Mouse (Mus musculus) thymus, postnatal 10 days (tissue): Measurements from ENCODE around the gene Psme2b.
"Not testable (repeated sequence)": the region's sequence is repeated elsewhere in the genome, so short reads cannot be mapped to it uniquely, and the experiment has no call there.

ENCODE experiments used
- DNase-seq, 2 experiments: peaks; one replicate each; pipeline ENCODE4 v3.0.0; 2021; ENCODE audit warnings: low spot score in 2 of 2

Psme2b gene

DNA sequence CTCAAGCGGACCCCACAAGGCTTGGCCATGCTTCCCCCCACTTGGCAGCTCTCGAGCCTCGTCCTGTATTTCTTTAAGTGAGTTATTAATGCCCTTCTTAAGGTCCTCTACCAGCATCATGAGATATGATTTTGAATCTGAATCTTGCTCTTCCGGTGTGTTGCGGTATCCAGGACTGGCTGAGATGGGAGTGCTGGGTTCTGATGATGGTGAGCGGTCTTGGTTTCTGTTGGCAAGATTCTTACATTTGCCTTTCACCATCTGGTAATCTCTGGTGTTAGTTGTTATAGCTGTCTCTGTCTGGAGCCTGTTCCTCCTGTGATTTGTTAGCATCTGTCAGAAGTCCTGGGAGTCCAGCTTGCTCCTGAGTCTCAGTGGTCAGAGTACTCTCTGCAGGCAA lies at the start of gene Psme2b:
Psme2b (minus strand) TSS at position 101 of the 400 bp plus-strand sequence.
- DNase-seq: not testable (repeated sequence)

DNA sequence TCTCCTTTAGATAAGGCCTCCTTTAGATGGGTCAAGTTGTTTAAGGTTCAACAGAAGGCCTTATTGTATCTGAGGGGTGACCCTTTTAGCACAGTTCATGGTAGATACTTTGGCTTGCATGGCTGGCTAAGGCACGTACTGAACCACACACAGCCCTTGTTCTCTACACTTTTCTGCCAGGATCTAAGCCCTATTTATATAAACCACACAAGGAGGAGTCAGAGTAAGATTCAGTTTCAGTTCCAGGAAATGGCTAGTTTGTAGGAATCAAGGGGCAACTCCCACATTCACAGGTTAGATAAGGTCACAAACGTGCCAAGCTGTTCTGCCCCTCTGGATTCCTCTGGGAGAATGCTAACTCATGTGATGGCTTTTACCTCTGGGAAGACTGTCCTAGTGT lies 48.0 kb upstream of the Psme2b start, which contains the start of gene Tgtp1:
Tgtp1 (minus strand) TSS at position 155 of the 400 bp plus-strand sequence.
- DNase-seq: not testable (repeated sequence)

DNA sequence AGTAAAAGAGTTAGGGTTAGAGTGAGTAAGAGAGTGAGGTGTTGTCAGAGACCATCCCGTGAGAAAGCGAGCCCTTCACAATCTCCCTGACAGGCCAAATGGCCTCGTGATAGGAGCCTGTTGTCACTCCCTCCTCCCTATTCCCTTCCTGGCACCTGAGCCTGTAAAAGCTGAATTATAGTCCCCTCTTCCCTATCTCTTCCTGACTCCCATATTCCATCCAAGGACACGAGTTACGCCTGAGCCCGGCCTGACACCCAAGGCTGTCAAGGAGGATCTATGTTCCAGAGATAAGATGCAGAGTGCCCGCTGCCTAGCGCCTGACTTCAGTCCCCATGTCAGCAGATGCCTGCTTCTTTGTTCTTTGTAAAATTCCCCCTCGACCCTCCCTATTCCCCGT lies 47.3 kb upstream of the Psme2b start:
- DNase-seq: not testable (repeated sequence)

DNA sequence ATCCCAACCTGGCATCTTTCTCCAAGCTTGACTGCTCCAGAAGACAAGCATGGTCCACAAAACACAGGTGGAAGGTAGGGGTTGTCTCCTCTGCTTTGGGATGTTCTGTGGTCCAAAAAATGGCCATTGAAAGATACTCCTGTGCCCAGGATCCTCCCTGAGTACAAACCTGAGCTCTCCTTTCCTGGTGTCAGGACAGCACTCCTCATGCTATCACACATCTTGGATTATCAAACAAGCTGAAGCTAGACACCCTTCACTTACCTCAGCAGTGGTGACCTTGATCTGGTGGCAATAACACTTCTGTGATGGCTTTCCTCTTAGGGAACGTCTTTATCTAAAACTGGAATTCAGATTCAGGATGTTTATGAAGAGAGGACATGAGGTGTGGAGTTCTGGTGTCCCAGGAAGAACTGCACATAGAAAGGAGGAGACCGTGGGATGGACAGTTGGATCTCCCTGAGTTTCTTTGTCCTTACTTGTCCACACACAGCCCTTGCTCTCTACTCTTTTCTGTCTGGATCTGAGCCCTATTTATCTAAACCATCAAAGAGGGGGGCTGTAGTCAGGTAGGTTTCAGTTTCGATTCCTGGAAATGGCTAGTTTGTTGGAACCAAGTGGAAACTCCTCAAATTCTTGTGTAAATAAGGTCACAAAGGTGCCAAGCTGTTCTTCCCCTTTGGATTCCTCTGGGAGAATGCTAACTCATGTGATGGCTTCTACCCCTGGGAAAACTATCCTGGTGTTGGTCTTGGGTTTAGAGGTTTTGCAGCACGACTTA lies 45.9 kb upstream of the Psme2b start, which contains the start of gene Gm12185:
Gm12185 (minus strand) TSS at position 487 of the 781 bp plus-strand sequence.
- not testable (repeated sequence) for DNase-seq

DNA sequence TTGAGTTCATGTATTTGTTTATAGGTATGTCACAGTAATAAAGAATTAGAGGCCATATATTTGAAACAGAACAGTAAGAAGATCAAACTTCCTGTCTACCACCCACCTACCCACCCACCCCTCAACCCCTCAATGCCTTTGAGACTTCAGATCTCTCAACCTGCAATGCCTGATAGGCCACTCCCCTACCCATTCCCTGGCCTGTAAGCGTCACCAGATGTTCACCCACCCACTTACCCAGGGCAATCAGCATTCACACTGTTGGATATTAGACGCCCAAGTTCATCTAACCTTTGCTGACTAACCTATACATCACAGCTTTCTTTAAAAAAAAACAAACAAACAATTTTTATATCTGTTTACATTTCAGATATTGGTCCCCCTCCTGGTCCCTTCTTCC lies 44.0 kb upstream of the Psme2b start:
- not testable (repeated sequence) for DNase-seq

DNA sequence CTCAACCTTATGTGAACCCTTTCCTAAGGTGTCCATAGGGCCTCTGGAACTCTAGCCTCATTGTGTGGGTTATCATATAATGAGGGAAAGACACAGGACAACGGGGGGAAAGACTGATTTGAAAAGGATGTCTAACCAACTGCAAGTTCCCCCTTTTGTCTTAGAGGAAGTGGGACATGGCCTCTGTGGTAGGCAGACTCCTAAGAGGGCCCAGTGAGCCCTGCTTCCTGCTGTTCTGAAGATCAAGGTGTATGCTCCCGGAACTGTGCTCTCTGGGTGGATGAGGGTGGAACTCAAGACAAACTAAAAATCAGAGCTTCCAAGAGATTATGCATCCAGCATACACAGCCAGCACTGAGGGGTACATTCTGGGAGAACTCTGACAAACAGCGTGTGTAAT lies 42.2 kb upstream of the Psme2b start:
- not testable (repeated sequence) for DNase-seq

DNA sequence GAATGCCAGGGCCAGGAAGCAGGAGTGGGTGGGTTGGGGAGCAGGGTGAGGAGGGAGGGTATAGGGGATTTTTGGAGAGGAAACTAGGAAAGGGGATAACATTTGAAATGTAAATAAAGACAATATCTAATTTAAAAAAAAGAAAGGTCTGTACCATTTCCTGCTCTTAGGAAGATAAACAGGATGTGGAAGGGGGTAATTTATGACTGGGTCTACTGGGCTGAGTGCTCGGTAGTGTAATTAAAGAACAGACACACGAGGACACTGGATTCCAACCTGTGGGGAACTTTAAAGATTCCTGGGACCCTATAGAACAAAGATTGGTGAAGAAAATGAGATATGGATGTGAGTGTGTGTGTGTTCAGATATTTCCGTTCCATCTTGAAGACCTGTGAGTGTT lies 36.9 kb upstream of the Psme2b start:
- not testable (repeated sequence) for DNase-seq

DNA sequence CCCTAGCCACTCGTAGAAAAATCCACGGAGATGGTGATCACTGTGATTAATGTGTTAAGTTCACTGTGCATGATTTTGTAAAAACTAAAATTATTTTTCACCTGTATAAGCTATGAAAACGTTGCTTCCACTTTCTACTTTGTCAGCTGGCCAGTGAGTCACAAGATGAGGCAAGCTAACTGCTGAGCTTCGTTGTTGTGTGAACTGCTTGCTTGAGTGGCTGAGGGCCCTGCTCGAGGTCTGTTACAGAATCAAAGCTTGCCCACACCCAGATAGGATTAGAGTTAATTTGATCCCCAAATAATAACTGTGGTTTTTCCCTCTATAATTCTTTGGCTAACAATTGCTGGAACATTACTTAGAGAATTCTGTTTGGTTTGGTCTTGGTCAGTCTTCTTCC lies 34.1 kb upstream of the Psme2b start:
- not testable (repeated sequence) for DNase-seq

DNA sequence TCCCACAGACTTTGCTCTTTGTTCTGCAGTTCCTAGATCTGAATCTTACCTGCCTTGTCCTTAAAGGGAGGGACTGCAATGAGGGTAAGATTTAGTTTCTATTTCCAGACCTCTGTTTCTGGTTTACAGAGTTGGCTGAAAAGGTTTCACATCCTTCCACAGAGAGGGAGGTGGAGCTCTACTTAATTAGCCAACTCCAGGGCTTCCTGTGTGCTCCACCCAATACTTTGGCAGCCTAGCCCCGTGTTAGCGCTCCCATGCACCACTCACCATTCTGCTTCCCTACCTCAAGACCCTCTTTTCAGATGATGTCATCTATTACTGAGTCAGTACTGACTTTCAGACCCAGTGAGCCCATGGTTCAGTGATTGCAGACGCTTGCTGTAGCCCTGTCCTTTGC lies 33.3 kb upstream of the Psme2b start, which contains the start of gene 9930111J21Rik1:
9930111J21Rik1 (minus strand) TSS at position 148 of the 400 bp plus-strand sequence.
- DNase-seq: not testable (repeated sequence)

DNA sequence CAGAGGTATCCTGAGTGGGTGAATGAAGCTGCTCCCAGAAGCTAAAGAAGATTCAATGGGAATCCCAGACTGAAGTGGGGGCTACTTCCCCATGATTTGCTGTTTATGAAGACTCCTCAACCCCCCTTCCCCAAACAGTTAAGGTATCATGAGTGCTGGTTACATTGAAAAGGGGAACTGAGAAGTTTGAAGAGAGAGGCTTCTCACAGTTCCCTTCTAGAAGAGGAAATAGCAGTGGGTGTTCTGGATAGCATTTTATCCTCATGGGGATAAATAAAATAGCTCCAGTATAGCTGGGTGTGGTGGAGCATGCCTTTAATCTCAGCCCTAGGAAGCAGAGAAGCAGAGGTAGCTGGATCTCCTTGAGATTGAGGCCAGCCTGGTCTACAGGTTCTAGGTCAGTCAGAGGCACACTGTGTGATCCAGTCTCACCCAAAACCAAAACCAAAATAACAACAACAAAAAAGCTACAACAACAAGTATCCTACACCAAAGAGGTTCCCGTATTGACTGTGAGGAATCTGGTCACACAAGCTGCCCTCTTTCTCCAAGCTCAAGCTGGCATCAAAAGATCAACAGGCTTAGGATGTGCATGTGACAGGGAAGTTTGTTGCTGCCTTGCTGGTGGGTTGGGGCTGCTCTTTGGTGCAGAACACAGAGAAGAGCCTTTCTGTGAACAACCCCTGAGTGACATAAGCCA lies 32.4 kb upstream of the Psme2b start, which contains the start of gene Olfr56:
Olfr56 (plus strand) TSS at position 650 of the 700 bp plus-strand sequence.
- not testable (repeated sequence) for DNase-seq

DNA sequence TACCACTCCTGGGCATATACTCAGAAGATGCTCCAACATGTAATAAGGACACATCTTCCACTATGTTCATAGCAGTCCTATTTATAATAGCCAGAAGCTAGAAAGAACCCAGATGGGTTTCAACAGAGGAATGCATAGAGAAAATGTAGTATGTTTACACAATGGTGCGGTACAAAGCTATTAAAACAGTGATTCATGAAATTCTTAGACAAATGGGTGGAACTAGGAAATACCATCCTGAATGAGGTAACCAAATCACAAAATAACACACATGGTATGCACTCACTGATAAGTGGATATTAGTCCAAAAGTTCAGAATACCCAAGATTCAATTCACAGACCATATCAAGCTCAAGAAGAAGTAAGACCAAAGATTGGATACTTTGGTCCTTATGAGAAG lies 28.7 kb upstream of the Psme2b start:
- DNase-seq: not testable (repeated sequence)

DNA sequence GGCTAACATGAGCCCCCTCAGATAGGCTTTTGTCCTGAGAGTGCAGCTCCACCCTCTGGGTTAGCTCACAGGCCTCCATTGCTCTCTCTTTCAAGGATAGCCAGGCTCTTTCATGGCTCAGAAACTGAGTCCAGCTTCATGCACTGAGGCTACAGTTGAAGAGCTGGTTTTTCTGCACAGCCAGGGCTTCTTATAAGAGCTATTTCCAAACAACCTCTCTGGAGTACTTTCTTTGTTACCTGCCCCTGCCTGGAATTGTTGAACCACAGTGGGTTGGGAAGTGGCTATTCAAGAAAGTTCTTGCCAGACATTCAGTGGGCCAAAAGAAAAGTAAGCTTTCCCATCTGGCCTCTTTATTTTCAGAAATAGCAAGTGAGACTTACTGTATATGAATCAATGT lies 6.7 kb downstream of the Psme2b start:
- DNase-seq: not testable (repeated sequence)

DNA sequence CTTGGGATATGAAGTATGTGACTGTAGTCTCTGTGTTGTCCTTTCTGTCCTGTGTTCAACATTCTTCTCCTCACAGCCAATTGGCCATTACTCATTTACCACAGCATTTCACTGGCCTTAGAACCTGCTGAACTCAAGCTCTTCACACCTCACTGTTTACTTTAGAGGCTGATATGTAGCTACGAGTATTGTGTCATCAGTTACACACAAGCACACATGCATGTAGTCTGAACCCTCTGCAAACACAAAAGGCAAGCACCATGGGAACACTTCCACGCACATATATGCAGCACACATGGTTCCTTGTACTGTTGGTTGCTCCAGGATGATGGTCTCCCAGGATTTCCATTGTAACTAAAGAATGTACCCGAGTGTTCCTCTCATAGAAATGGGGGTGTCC lies 10.7 kb downstream of the Psme2b start:
- not testable (repeated sequence) for DNase-seq

DNA sequence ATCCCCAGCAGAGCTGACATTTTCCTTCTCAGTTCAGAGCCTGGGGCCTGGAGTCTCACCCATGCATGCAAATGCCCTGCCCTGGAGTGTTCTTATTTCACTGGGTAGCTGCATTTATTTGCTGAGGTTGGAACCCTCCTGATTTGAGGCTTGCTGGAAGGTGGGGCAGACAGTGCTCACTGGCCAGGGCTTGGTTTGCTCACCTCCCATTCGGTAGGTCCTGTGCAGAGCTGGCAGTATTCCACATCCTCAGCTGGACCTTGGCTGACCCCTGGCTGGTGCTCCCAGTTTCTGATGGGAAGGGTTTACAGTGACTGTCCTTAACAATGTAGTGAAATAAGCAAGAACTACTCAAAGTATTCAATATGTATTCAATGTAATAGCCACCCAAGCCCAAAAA lies 12.1 kb downstream of the Psme2b start:
- DNase-seq: not testable (repeated sequence)

DNA sequence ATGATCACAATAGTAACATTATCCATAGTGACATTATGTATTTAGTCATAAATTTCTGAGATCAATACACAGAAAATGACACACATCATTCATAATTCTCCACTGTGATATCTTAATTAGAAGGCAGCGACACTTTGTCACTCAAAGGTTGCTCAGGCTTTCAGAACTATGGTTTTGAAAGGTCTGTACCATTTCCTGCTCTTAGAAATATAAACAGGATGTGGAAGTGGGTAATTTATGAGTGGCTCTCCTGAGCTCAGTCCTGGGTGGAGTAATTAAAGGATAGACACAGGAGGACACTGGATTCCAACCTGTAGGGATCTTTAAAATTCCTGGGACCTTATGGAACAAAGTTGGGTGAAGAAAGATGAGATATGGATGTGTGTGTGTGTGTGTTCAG lies 12.6 kb downstream of the Psme2b start:
- DNase-seq: not testable (repeated sequence)

DNA sequence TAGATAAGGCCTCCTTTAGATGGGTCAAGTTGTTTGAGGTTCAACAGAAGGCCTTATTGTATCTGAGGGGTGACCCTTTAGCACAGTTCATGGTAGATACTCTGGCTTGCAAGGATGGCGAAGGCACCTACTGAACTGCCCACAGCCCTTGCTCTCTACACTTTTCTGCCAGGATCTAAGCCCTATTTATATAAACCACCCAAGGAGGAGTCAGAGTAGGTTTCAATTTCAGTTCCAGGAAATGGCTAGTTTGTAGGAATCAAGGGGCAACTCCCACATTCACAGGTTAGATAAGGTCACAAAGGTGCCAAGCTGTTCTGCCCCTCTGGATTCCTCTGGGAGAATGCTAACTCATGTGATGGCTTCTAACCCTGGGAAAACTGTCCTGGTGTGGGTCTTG lies 17.9 kb downstream of the Psme2b start:
- DNase-seq: not testable (repeated sequence)

DNA sequence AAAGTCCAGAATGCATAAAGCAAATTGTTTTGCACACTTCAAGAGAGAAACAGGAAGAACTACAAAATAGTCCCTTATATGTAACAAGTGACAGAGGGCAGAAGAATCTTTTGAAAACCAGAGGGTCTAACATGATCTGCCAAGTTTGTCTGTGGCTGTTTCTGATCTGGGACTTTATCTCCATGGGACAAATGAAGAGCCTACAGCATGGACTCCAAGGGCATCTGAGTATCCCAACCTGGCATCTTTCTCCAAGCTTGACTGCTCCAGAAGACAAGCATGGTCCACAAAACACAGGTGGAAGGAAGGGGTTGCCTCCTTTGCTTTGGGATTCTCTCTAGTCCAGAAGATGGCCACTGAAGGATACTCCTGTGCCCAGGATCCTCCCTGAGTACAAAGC lies 19.6 kb downstream of the Psme2b start:
- DNase-seq: not testable (repeated sequence)

DNA sequence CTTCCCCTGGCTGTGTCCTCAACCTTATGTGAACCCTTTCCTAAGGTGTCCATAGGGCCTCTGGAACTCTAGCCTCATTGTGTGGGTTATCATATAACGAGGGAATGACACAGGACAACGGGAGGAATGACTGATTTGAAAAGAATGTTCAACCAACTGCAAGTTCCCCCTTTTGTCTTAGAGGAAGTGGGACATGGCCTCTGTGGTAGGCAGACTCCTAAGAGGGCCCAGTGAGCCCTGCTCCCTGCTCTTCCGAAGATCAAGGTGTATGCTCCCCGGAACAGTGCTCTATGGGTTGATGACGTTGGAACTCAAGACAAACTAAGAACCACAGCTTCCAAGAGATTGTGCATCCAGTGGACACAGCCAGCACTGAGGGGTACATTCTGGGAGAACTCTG lies 22.2 kb downstream of the Psme2b start:
- not testable (repeated sequence) for DNase-seq

DNA sequence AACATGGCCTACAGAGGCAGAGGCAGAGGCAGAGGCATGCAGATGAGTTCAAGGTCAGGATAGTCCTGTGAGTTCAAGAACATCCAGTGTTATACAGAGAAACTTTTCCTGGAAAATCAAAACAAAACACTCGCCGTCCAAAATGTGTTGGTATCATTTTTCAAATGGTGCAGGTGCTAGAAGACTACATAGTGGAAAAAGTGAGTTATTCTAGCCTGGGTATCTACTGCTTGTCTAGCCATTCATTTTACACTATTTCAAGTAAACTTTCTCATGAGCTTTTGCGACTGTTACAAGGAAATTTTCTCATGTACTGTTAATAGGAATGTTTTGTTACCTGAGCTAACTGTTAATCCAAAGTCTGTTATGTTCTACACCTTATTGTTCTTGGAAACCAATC lies 27.6 kb downstream of the Psme2b start:
- DNase-seq: no peak

DNA sequence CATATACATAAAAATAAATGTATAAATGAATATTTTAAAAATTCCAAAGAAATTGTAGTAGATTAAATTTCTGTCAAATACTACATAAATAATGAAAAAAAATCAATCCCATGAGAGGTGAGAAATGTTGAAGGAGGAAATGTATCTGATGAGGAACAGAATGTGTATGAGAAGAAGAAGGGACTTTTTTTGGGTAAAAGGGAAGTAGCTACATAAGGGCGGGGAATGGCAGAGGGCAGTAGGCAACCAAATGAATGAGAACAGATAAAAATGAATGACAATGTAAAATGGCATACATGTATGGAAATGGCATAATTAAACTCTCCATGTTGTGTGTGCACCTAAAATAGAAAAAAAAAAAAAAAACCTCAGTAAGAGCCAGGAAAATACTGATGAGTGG lies 32.4 kb downstream of the Psme2b start:
- no peak for DNase-seq

DNA sequence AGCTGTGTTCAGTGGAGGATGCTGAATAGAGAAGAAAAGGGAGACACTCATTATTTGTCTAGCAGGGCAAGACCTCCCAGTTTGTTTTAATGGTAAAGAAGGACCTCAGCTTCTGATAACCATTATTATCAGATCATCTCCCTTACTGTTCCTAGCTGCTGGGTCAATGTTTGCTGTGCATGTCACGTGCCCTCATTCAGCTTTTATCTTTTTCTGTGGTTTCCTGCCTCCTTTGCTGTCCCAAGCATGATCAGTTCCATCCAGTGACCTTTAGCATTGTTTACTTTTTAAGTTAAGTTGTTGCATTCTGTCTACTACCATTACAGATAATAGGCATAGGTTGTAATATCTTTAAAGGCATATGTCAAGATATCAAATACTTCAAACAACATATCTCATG lies 37.5 kb downstream of the Psme2b start:
- DNase-seq: no peak

DNA sequence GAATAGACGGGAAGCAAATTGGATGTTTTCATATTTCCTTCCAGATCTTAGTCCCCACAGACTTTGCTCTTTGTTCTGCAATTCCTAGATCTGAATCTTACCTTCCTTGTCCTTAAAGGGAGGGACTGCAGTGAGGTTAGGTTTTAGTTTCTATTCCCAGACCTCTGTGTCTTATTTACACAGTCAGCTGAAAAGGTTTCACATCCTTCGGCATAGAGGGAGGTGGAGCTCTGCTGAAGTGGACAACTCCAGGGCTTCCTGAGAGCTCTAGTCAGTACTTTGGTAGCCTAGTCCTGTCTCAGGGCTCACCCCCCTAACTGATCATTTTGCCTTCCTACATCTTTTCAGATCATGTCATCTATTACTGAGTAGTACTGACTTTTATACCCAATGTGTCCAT lies 44.0 kb downstream of the Psme2b start, which contains the start of gene Gm5431:
Gm5431 (minus strand) TSS at position 194 of the 400 bp plus-strand sequence.
- DNase-seq: no peak

DNA sequence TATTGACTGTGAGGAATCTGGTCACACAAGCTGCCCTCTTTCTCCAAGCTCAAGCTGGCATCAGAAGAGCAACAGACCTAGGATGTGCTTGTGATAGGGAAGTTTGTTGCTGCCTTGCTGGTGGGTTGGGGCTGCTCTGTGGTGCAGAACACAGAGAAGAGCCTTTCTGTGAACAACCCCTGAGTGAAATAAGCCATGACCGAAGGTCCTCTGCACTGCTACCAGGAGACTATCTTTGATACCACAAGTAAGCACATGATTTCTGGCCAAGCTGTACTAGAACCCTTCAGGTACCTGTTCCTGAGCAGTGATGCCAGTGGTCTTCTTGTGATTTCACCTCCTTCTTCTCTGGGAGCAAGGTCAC lies 44.4 kb downstream of the Psme2b start:
- not testable (repeated sequence) for DNase-seq
